Mouse (Mus musculus) embryo, embryonic 10.5 days (tissue): ENCODE data around the gene Ptpa.

Experiments
- DNase-seq: peaks from one replicate; pipeline ENCODE4 v3.0.0-alpha.2; 2015; ENCODE audit warnings: low spot score

Gene Ptpa

DNA sequence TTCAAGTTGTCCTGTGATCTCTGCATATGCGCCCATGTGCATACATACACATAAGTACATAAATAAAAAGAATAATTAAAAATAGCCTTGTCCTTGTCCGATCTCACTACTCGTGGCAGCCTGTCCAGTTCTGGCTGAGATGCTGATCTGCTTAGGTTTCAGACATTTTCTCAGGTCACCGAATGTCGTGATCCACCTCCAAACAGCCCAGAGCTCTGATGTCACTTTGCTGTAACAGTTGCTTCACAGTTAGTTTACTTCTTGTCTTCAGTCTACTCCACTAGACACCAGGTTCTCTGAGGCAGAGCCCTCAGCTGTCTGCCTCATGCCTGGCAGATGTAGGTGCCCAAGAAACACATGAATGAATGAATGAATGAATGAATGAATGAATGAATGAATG, 48.6 kb downstream of the Ptpa start:
- no peak for DNase-seq

DNA sequence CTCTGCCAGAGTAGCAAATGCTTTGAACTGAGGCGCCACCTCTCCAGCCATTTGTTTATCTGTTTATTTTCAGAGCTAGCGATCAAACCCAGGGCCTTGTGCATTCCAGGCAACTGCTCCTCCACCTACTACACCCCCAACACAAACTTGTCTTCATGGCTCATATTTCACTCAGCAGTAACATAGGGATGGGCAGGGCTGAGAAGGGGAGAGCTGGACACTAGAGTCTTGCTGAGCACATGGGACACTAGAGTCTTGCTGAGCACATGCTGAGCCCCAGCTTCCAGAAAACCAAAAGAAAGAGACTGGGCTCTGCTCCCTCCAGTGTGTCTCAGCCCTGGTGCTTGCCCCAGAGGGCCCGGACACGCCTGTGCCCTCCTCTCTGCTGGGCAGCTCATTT, 50.9 kb downstream of the Ptpa start:
- DNase-seq: no peak

DNA sequence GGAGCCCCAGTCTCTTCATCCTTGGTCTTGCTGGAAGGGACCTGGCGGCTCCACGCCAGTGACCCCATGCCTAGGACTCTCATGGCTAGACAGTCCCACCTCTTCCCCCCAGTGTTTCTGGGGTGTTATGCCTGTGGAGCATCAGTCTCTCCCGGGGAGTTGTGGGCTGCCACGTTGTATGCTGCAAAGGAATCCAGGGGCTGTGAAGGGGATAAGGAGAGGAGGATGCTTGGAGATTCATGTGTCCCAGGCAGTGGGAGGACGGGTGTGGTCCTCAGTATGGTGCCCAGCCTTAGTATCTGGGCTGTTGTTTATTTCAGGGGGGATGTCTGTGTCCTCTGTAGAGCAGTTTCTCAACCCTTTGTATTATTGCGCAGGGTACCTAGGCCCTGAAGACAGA, 53.2 kb downstream of the Ptpa start:
- no peak for DNase-seq

DNA sequence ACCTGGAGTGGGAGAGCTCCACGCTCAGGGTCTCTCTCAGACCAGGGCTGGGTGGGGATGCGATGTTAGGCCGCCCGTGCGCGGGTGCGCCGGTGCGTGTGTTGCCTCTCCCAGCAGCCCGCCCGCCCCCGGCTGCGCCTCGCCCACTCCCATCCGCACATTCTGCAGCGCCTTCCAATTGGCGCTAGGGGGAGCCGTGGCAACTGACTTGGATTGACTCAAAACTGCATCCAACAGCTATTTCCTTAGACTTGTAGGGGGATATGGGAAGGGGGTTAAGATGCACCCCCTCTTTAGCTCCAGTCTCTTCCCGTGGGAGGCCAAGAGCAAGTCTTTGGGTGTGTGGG, 53.9 kb downstream of the Ptpa start:
- peak; percentile 96 for DNase-seq

DNA sequence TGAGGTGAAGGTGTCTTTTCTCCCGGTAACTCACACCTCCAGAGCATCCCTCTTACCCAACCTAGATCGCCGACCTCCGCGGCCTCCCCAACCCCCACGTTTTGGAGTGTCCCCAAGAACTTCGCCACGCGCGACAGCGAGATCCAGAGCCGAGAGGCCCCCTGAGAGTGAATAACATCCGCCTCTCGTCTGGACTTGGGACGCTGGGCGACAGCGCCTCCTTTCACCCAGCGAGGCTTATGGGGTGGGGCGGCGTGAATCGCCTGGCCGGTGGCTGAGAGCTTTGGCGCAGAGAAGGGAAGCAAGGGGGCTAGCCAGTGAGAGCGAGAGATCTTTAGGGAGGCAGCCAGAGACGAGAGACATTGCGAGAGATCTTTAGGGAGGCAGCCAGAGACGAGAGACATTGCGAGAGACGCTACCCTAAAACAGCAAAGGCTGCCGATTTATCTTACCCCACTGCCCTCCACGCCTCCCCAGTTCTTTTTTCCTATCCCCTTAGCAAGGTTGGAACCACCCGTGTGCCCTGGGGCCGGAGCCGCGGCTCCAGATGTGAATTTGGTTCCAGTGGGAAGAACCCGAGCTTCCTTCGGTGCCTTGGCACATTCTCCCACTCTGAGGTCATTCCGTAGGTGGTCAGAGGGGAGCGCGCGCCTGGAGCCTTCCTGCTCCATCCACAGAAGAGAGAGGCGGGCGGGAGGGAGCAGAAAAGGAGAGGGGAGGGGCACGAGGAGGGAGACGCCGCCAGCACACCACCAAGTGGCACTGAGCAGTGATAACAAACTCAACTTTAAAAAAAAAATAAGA, 54.5 kb downstream of the Ptpa start:
- peak; percentile 90 for DNase-seq

DNA sequence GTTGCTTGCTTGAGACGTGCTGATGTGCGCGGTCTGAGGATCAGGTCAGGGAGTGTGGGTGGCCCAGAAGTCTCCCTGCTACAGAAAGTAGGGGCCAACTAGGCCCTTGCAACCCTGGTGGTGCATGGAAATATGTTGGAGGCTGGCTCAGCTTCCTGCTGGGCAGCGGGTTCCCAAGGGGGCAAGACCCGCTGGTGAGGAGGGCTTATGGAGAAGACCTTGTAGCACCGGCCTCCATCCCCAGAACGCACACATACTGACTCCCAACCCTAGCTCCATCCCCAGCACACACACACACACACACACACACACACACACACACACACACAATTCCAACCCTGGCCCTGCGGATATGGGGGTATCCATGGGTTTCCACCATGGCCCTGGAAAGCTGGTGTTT, 55.2 kb downstream of the Ptpa start:
- DNase-seq: peak; percentile 63

DNA sequence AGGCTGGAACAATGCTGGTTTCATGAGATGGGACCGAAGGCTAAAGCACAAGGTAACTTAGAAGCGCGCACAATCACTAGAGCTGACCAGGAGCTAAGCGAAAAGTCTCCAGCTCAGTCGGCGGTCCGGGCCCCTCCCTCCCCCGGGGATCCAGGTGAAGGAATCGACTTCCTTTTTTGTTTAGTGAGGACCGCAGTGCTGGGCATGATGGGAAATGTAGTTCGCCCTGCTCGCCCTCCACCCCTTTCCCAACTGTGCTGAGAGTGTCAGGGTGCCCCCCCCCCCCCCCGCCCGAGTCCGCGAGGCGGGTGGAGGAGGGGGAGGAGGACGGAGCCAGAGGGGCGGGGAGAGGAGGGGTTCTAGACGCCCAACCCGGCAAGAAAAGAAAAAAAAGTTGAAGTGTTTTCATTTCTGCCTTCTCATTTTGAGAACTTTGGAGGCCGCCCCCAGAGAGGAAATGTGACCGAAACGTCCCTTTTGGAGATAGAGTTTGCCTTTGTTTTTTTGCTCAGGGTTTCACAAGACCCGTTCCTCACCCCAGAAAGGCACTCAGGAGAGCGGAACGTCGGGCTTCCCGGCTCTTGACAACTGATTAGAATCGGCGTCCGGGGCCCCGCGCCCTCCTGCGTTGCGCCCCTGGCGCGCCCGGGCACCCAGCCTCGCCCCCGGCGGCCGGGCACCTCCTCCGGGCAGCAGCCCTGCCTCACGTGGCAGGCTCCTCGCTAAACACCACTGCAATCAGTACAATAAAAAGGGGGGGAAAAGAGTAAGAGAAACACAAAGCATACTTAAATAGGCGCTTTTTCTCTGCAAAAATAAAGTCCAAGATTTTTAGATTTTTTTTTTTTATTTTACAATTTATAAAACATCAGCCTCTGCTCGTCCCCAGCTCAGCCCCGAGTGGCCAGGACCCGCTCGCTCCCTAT, 56.2 kb downstream of the Ptpa start:
- peak; percentile 94 for DNase-seq

DNA sequence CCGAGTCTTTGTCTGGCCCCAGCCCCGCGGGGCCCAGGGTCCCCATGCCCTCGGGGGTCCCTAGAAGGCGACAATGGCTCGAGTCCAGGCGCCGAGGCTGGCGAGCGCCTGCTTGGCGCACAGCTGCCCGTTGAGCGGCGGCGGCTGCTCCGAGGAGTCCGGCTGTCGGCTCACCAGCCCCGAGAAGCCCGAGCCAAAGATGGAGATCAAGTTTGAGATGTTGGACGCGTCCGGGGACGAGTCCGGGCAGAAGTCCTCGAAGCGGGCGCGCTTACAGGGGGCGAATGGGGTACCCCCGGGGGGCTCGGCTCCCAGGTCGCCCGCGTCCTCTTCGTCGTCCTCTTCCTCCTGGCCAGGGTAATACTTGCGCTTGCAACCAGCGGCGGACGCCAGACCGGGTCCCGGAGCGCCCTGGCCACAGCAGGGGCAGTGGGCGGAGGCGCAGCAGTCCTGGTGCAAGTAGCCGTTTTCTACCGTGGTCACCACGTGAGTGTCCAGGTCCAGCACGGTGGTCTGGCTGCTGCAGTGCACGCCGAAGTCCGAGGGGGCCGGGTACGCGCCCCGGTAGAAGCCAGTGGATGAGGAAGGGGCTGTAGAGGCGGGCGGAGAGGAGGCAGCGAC, 57.0 kb downstream of the Ptpa start:
- DNase-seq: peak; percentile 62

DNA sequence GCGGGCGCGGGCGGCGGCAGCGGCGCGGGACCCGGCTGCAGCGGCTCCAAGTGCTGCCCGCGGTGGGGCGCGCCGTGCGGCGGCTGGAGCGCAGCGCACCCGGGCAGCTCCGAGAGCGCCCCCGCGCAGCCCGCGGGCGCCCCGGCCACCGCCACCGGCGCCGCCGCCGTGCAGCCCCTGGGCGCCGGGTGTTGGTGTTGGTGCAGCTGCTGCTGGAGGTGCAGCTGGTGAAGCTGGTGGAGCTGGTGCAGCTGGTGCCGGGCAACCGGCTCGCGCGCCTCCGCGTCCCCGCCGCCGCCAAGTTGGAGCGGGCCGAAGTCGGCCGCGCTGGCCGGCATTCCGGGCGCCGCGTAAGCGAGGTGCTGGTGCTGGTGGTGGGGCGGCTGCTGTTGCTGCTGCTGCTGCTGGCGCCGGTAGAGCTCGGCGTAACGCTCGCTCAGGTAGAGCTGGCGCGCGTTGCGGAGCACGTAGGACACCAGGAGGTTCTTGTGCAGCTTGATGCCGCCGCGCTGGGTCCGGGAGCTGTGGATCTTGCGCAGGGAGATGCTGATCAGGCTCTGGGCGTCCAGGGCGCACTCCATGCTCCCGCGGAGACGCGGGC, 57.7 kb downstream of the Ptpa start:
- no peak for DNase-seq

DNA sequence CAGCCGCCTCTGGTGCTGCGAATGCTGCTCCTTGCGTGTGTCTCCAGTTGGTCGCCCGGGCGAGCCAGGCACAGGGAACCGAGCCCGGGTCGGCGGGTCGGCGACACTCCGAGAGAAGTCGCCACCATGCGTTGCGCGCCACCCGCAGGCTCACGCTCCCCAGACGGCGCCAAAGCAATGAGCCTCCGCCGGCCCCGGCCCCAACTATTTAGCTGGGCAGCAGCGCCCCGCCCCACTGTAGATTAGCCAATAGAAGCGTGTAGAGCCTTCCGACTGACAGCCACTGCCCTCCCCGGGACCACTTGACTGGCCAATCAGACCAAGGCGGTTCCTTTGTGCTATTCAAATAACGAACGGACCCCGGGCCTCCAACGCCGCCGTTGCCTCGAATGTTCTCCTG, 58.2 kb downstream of the Ptpa start, which contains the start of gene Ier5l:
Ier5l (minus strand) TSS at position 181 of the 400 bp plus-strand sequence.
- peak; percentile 97 for DNase-seq

DNA sequence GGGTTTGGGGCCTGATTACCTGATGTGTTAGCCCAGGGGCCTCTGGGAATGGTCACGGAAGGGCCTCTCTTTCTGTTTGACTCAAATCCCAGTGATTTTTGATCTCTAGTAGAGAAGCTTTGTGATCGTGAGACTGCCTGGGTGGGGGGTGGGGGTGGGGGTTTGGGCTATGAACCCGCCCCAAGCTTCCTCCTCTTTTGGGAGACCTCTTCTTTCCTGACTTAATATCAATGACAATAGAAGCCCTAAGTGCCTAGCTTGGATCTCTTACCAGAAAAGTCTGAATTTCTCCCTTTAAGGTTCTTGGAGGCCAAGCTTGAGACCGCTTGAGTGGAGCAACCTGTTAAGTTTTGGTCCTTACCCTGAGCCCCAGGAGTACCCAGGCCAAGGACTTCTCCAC, 58.9 kb downstream of the Ptpa start:
- no peak for DNase-seq

DNA sequence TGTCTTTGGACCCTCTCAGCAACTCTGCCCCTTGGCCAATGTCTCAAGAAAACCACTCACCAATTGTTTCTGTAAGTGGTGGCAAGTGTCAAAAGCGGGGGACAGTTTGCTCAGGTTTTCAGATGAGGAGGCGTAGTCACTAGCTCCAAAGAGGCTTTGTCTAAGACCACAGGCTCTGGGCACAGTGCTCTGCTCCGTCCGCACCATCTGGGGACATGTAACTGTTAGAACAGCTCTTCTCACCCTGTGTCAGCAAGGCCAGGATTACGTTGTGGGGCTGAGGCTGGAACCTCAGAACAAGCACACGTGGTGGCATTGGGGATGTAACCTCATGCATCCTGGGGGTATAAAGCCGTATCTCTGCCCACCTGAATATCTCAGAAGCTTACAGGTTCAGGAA, 59.6 kb downstream of the Ptpa start:
- DNase-seq: no peak

DNA sequence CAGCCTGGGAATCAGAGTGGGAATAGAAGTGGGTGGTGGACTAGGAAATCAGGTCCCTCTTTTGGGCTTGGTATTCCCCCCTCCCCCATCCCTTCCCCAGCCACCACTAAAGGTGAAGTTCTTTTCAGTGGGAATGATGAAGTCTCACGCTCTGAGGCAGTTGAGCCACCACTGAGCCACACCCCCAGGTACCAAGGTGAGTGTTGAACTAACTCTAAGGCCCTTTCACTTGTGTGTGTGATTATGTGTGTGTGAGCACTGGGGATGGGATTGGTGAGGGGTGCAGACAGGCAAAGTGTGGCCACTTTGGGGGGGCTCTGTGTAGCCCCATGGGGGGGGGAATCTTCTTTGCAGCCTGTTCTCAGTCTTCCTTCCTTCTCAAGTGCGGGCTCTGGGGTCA, 60.4 kb downstream of the Ptpa start:
- no peak for DNase-seq

DNA sequence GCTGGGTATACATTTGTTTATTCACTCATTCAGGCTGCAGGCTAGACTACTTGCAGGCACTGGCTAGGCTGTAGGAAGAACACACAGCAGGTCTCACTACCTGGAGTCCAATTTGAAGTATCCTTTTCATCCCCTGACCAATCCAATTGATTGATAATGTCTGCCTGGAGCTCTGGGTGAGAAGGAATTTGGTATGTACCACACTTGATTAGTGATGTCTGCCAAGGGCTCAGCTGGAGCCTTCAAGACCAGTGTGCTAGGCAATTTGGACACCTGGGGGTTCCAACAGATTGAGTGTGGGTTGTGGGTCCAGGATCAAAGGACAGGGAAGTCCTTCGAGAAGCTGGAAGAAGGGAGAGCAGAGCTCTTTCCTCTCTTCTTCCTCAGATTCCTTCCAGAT, 62.7 kb downstream of the Ptpa start:
- DNase-seq: no peak

DNA sequence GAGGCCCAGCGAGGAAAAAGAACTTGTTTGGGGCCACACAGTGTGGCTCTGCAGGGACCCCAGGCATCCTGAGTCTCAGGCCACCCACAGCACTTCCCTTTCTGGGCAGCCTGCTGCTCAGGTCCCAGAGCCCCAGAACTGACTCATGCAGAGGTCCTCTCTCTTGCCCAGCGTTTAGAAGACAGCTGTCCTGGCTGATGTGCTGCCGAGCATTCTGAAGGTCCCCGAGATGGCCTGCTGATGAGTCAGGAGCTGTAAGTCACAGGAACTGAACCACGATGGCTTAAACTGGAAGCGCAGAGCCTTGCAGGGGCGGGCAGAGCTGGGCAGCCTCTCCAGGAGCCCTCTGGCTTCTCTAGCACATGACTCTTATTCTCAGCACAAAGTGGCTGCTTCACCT, 71.8 kb downstream of the Ptpa start:
- no peak for DNase-seq

DNA sequence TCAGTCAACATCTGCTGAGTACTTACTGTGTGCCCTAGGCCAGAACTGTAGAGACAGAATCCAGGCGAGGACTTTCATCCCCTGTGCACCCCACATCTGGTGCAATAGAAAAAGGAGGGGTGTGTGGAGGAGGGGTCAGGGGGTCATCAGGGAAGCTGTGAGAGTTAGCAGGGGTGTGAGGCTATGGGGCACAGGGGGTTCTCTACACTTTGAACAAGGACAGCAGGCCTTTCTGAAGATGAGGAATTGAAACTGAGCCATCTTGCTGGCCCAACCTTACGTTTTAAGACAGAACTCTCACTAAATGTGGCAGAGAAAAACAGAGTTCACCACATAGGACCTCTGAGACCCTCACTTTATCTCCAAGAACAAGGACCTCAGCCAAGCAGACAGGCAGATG, 74.5 kb downstream of the Ptpa start:
- no peak for DNase-seq

DNA sequence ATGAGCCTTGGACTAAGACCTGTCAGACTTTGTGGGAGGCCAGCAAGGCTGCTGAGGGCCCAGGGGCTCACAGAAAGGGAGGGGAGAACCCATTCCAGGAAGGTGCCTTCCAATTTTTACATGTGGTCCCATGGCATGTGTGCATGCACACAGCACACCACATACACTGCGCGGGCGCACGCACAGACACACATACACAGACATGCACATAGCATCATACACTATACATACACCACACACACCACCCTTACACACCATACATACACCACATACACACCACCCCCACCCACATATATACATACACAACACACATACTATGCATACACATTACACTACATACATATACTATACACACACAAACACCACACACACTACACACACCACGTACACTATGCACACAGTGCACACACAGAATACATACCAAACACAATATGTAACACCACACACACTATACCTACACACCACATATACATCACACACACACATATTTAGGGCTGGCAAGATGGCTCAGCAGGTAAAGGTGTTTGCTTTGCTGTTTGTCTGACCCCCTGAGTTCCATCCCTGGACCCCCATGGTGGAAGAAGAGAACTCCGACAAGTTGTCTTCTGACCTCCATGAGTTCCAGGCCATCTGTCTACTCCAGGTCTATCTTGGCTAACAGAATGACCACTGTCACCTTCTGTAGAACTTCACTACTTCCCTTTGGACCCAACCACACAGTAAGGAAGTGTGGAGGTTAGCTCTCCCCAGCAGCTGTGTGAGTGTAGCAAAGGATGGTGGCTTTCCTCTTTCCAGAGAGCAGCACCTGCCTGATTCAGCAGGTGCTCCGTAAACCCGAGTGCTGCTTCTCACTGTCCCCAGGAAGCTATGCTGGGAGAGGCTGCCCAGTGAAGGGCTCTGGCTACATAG, 79.4 kb downstream of the Ptpa start:
- DNase-seq: no peak

DNA sequence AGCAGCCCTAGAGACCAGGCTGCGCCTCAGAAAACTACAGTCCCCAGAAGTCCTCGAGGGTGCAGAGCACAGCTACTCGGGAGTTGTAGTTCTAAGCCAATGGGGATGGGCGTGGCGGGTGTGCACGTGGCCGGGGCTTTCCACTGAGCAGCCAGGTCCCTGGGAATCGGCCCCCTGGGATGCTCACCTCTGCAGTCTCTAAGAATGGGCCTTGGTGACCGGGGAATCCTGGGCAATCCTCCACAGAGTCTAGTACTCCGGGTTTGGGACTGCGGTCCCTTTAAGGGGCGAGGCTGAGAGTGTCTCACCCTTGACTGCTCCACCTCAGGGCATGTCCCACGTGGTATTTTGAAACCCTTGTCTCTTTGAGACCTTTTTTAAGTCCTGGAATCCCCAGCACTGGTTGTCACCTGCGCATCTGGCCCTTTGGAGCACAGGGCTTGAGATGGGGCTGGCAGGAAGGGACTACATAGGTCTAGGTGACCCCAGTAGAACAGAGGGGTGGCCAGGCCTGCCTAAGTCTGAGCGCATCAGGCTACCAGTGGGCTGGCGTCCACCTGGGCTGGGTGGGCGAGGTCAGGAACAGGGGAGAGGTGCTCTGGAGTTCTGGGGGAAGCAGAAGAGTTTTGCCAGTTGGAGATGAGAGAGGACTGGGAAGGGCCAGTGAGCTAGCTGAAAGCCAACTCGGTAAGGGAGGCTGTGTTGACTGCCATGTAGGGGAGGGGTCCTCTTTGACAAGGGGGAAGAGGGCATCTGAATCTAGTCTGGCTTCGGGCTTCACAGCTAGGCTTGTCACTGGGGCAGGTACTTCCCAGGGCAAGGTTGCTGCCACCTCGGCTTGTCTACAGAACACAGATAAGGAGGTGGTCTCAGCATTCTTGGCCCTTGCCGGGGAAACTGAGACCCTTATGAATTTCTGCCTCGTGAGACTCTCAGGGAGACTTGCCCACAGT, 80.3 kb downstream of the Ptpa start:
- peak; percentile 86 for DNase-seq
